Mouse (Mus musculus): Measurements from ENCODE around the gene Pxn. TPM values are rescaled to one million over a fixed set of nuclear protein-coding genes. Genes with fewer than 3 reads are reported as not detected.

Pxn gene
- polyA plus RNA-seq, 1 experiment, result 2.0 TPM

DNA sequence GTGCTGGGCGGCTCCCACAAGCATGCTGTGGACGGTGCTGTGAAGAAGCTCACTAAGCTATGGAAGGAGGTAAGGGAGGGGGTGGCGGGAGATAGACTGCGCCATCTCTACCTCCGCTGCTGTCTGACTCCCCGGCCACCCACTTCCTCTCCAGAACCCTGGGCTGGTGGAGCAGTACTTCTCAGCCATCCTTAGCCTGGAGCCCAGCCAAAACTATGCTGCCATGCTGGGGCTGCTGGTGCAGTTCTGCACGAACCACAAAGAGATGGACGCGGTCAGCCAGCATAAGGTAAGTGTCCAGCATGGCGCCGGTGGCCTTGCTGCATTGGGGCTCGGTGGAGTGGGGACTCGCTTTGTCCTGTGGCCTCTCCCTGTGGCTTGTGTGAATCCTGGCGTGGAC is 72.4 kb downstream of the Pxn start:
- H3K27me3 ChIP-seq (ENCODE audit: control insufficient read depth), result no peaks in the 10 kb centered on the region
- H3K4me1 ChIP-seq (ENCODE audit: control insufficient read depth), result no peaks in the 10 kb centered on the region; the same call in 1 of the 2 replicates
- peaks cover 14% of the 10 kb centered on the region for H3K9me3 ChIP-seq (ENCODE audit: control insufficient read depth, low read length)
- peaks cover 98% of the 10 kb centered on the region for H3K36me3 ChIP-seq (ENCODE audit: control insufficient read depth)
- H3K4me3 ChIP-seq (replicated peaks), result no peak overlapping the region
- no peak for TF ChIP-seq GATA1 (IDR thresholded peaks at IDR 0.05; ENCODE audit: low read length)
- no peak for TF ChIP-seq TAL1 (IDR thresholded peaks at IDR 0.05; ENCODE audit: low read length)

GRCm38 (mm10) chr5:115579363-115579762 is 72.9 kb downstream of the Pxn start:
- H3K4me1 ChIP-seq (ENCODE audit: control insufficient read depth), result no peaks in the 10 kb centered on the region; the same call in 1 of the 2 replicates
- peaks cover 98% of the 10 kb centered on the region for H3K36me3 ChIP-seq (ENCODE audit: control insufficient read depth)
- peaks cover 14% of the 10 kb centered on the region for H3K9me3 ChIP-seq (ENCODE audit: control insufficient read depth, low read length)
- no peak overlapping the region for H3K4me3 ChIP-seq (replicated peaks)
- no peak for TF ChIP-seq GATA1 (IDR thresholded peaks at IDR 0.05; ENCODE audit: low read length)
- no peak for TF ChIP-seq TAL1 (IDR thresholded peaks at IDR 0.05; ENCODE audit: low read length)
- no peaks in the 10 kb centered on the region for H3K27me3 ChIP-seq (ENCODE audit: control insufficient read depth)

GRCm38 (mm10) chr5:115580229-115581001 is 73.9 kb downstream of the Pxn start:
- Histone ChIP-seq H3K4me1 (ENCODE audit: control insufficient read depth) (no peaks in the 10 kb centered on the region; the same call in 1 of the 2 replicates), H3K36me3 (ENCODE audit: control insufficient read depth) (peaks cover 98% of the 10 kb centered on the region), H3K27me3 (ENCODE audit: control insufficient read depth) (no peaks in the 10 kb centered on the region), H3K9me3 (ENCODE audit: control insufficient read depth, low read length) (peaks cover 14% of the 10 kb centered on the region), H3K4me3 (replicated peaks) (no peak overlapping the region)
- TF ChIP-seq GATA1 (IDR thresholded peaks at IDR 0.05; ENCODE audit: low read length) (no peak), TAL1 (IDR thresholded peaks at IDR 0.05; ENCODE audit: low read length) (no peak)

- H3K4me3 ChIP-seq (replicated peaks), result no peak overlapping the region
- H3K36me3 ChIP-seq (ENCODE audit: control insufficient read depth), result peaks cover 99% of the 10 kb centered on the region
- H3K27me3 ChIP-seq (ENCODE audit: control insufficient read depth), result no peaks in the 10 kb centered on the region
- peaks cover 14% of the 10 kb centered on the region for H3K9me3 ChIP-seq (ENCODE audit: control insufficient read depth, low read length)
- H3K4me1 ChIP-seq (ENCODE audit: control insufficient read depth), result no peaks in the 10 kb centered on the region; the same call in 1 of the 2 replicates
- no peak for TF ChIP-seq GATA1 (IDR thresholded peaks at IDR 0.05; ENCODE audit: low read length)
- TF ChIP-seq TAL1 (IDR thresholded peaks at IDR 0.05; ENCODE audit: low read length), result no peak
These were observed 75.2 kb downstream of the Pxn start for GRCm38 (mm10) chr5:115581662-115582061.

DNA sequence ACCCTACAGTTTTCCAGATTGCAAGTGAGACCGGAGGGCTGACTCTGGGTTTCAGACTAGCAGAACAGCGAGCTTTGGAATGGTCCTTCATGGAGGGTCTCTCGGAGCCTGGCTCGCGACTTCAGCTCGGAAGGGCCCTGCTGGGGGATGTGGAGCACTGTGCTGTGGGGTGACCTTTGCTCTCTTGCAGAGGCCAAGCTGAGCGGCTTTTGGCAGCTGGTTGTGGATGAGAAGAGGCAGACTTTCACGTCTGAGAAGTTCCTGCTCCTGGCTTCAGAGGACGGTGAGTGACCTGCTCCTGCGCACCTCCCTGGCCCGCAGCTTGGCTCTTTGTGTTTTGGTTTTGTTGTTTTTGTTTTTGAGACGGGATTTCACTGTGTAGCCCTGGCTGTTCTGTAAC is 79.1 kb downstream of the Pxn start:
- H3K27me3 ChIP-seq (ENCODE audit: control insufficient read depth), result no peaks in the 10 kb centered on the region
- peaks cover 95% of the 10 kb centered on the region for H3K36me3 ChIP-seq (ENCODE audit: control insufficient read depth)
- TF ChIP-seq TAL1 (IDR thresholded peaks at IDR 0.05; ENCODE audit: low read length) (no peak), GATA1 (IDR thresholded peaks at IDR 0.05; ENCODE audit: low read length) (no peak)
- no peaks in the 10 kb centered on the region for H3K4me1 ChIP-seq (ENCODE audit: control insufficient read depth)
- no peak overlapping the region for H3K4me3 ChIP-seq (replicated peaks)
- H3K9me3 ChIP-seq (ENCODE audit: control insufficient read depth, low read length), result peaks cover 14% of the 10 kb centered on the region

- no peak overlapping the region for H3K4me3 ChIP-seq (replicated peaks)
- H3K36me3 ChIP-seq (ENCODE audit: control insufficient read depth), result peaks cover 95% of the 10 kb centered on the region
- H3K9me3 ChIP-seq (ENCODE audit: control insufficient read depth, low read length), result peaks cover 14% of the 10 kb centered on the region
- TF ChIP-seq GATA1 (IDR thresholded peaks at IDR 0.05; ENCODE audit: low read length) (no peak), TAL1 (IDR thresholded peaks at IDR 0.05; ENCODE audit: low read length) (no peak)
- H3K4me1 ChIP-seq (ENCODE audit: control insufficient read depth), result no peaks in the 10 kb centered on the region
- no peaks in the 10 kb centered on the region for H3K27me3 ChIP-seq (ENCODE audit: control insufficient read depth)
These were observed 79.7 kb downstream of the Pxn start for GRCm38 (mm10) chr5:115586166-115586565.

GRCm38 (mm10) chr5:115586780-115587179 is 80.3 kb downstream of the Pxn start:
- Histone ChIP-seq H3K9me3 (ENCODE audit: control insufficient read depth, low read length) (peaks cover 11% of the 10 kb centered on the region), H3K4me3 (replicated peaks) (no peak overlapping the region), H3K4me1 (ENCODE audit: control insufficient read depth) (no peaks in the 10 kb centered on the region), H3K27me3 (ENCODE audit: control insufficient read depth) (no peaks in the 10 kb centered on the region), H3K36me3 (ENCODE audit: control insufficient read depth) (peaks cover 95% of the 10 kb centered on the region)
- no peak for TF ChIP-seq TAL1 (IDR thresholded peaks at IDR 0.05; ENCODE audit: low read length)
- TF ChIP-seq GATA1 (IDR thresholded peaks at IDR 0.05; ENCODE audit: low read length), result no peak

GRCm38 (mm10) chr5:115591028-115591427 is 84.6 kb downstream of the Pxn start:
- Histone ChIP-seq H3K27me3 (ENCODE audit: control insufficient read depth) (no peaks in the 10 kb centered on the region), H3K4me3 (replicated peaks) (no peak overlapping the region), H3K4me1 (ENCODE audit: control insufficient read depth) (no peaks in the 10 kb centered on the region), H3K9me3 (ENCODE audit: control insufficient read depth, low read length) (no peaks in the 10 kb centered on the region), H3K36me3 (ENCODE audit: control insufficient read depth) (peaks cover 94% of the 10 kb centered on the region)
- no peak for TF ChIP-seq TAL1 (IDR thresholded peaks at IDR 0.05; ENCODE audit: low read length)
- TF ChIP-seq GATA1 (IDR thresholded peaks at IDR 0.05; ENCODE audit: low read length), result no peak

DNA sequence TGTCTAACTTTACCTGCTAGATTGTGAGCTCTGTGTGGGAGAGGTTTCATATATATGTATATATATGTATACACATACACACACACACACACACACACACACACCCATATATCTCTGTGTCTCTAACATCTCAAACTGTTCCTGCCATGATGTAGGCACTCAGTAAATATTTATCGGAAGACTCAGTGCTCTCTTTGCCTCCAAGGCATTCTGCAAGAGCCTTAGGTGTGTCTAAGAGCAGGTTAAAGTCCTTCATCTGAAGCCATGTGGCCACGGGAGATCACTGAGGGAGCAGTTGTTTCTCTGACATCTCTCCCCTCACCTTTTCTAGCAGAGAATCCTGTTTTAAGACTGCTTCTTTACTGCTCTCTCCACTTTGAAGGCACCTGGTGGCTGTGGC is 85.0 kb downstream of the Pxn start:
- no peaks in the 10 kb centered on the region for H3K27me3 ChIP-seq (ENCODE audit: control insufficient read depth)
- no peaks in the 10 kb centered on the region for H3K9me3 ChIP-seq (ENCODE audit: control insufficient read depth, low read length)
- no peak overlapping the region for H3K4me3 ChIP-seq (replicated peaks)
- peaks cover 94% of the 10 kb centered on the region for H3K36me3 ChIP-seq (ENCODE audit: control insufficient read depth)
- H3K4me1 ChIP-seq (ENCODE audit: control insufficient read depth), result no peaks in the 10 kb centered on the region
- no peak for TF ChIP-seq TAL1 (IDR thresholded peaks at IDR 0.05; ENCODE audit: low read length)
- no peak for TF ChIP-seq GATA1 (IDR thresholded peaks at IDR 0.05; ENCODE audit: low read length)
